Mouse (Mus musculus) liver, adult 2 months (tissue): ENCODE measurements around the gene Ager.

Experiments used
- CTCF ChIP-seq: fragments of 200-500 bp; IDR thresholded peaks from 2 replicates; pipeline ENCODE4 v1.5.1; 2011; ENCODE audit warnings: low read depth, low read length, control low read depth
- POLR2A ChIP-seq: fragments of 200-500 bp; IDR thresholded peaks from 2 replicates; pipeline ENCODE4 v1.6.1; 2011; ENCODE audit warnings: low read length, control low read depth; ENCODE audit not compliant: insufficient read depth; ENCODE audit errors: extremely low read depth

- no peak for TF ChIP-seq POLR2A
- TF ChIP-seq CTCF = no peak
Observed at GRCm38 (mm10) chr17:34578070-34578469, 19.6 kb upstream of the Ager start.
